Mouse (Mus musculus): ENCODE measurements around the gene D7Ertd443e.

Gene D7Ertd443e

GRCm38 (mm10) chr7:134385561-134385960 lies at the start of gene D7Ertd443e:
D7Ertd443e (minus strand) TSS chr7:134385661.
- DNase-seq (ENCODE audit: low read depth, low spot score) = no peak

GRCm38 (mm10) chr7:134431681-134432080 lies 46.2 kb upstream of the D7Ertd443e start:
- DNase-seq (ENCODE audit: low read depth, low spot score) = no peak

GRCm38 (mm10) chr7:134428676-134429075 lies 43.2 kb upstream of the D7Ertd443e start:
- DNase-seq (ENCODE audit: low read depth, low spot score) = no peak

- no peak for DNase-seq (ENCODE audit: low read depth, low spot score)
Observed at GRCm38 (mm10) chr7:134415014-134415413, 29.6 kb upstream of the D7Ertd443e start.

- DNase-seq (ENCODE audit: low read depth, low spot score) = no peak
Observed at GRCm38 (mm10) chr7:134414005-134414690, 28.7 kb upstream of the D7Ertd443e start.

- DNase-seq (ENCODE audit: low read depth, low spot score) = no peak
Observed at GRCm38 (mm10) chr7:134408641-134409040, 23.2 kb upstream of the D7Ertd443e start.

- no peak for DNase-seq (ENCODE audit: low read depth, low spot score)
Observed at GRCm38 (mm10) chr7:134400746-134401145, 15.3 kb upstream of the D7Ertd443e start.

- no peak for DNase-seq (ENCODE audit: low read depth, low spot score)
Observed at GRCm38 (mm10) chr7:134396769-134397168, 11.3 kb upstream of the D7Ertd443e start.

- no peak for DNase-seq (ENCODE audit: low read depth, low spot score)
Observed at GRCm38 (mm10) chr7:134382791-134383190, 2.7 kb downstream of the D7Ertd443e start.

GRCm38 (mm10) chr7:134381407-134381861 lies 4.0 kb downstream of the D7Ertd443e start:
- no peak for DNase-seq (ENCODE audit: low read depth, low spot score)

- no peak for DNase-seq (ENCODE audit: low read depth, low spot score)
Observed at GRCm38 (mm10) chr7:134378273-134378672, 7.2 kb downstream of the D7Ertd443e start.

- no peak for DNase-seq (ENCODE audit: low read depth, low spot score)
Observed at GRCm38 (mm10) chr7:134376786-134377185, 8.7 kb downstream of the D7Ertd443e start.

- no peak for DNase-seq (ENCODE audit: low read depth, low spot score)
Observed at GRCm38 (mm10) chr7:134372276-134372675, 13.2 kb downstream of the D7Ertd443e start.

GRCm38 (mm10) chr7:134369241-134369640 lies 16.2 kb downstream of the D7Ertd443e start:
- DNase-seq (ENCODE audit: low read depth, low spot score) = no peak

- no peak for DNase-seq (ENCODE audit: low read depth, low spot score)
Observed at GRCm38 (mm10) chr7:134362257-134362870, 23.1 kb downstream of the D7Ertd443e start.

GRCm38 (mm10) chr7:134348825-134349224 lies 36.6 kb downstream of the D7Ertd443e start:
- DNase-seq (ENCODE audit: low read depth, low spot score) = no peak

- DNase-seq (ENCODE audit: low read depth, low spot score) = no peak
Observed at GRCm38 (mm10) chr7:134342202-134342601, 43.3 kb downstream of the D7Ertd443e start.

- DNase-seq (ENCODE audit: low read depth, low spot score) = no peak
Observed at GRCm38 (mm10) chr7:134335951-134336350, 49.5 kb downstream of the D7Ertd443e start.

GRCm38 (mm10) chr7:134320979-134321378 lies 64.5 kb downstream of the D7Ertd443e start:
- DNase-seq (ENCODE audit: low read depth, low spot score) = no peak

GRCm38 (mm10) chr7:134302084-134302483 lies 83.4 kb downstream of the D7Ertd443e start:
- DNase-seq (ENCODE audit: low read depth, low spot score) = no peak

- DNase-seq (ENCODE audit: low read depth, low spot score) = no peak
Observed at GRCm38 (mm10) chr7:134301285-134301684, 84.2 kb downstream of the D7Ertd443e start.

- no peak for DNase-seq (ENCODE audit: low read depth, low spot score)
Observed at GRCm38 (mm10) chr7:134292750-134293149, 92.7 kb downstream of the D7Ertd443e start.

Data from c-Kit-negative CD71-positive TER-119-positive erythroid progenitor cells, embryonic 14.5 days (primary cell).